Comparison of ENCODE assay signal across 34 mouse cellular contexts in the genomic region with DNA sequence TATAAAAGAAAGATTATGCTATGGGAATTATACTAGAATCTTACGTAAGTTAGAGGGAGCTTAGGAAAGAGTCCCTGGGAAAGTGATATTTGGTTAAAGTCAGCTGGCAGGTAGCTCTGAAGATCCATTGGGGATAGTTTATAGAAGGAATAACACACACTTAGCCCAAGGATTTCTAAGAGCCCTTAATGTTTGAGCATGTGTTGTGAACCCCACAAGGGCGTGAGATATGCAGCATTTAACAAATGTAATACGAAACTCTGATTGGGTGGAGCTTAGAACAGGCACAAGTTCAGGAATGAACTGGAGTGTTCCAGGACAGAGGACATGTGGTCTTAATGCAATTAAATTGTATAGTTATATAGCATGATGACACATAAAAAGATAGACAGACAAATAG.
"Had no signal": no experiment of that assay in that cellular context is flagged by ENCODE, and none has a peak within 500 bp of the region (broad histone marks: within the 10 kb centered on the region; RNA-seq: fewer than 3 reads in every experiment).

No protein-coding gene starts in this region.

- H3K4me3 ChIP-seq: heart, embryonic 10.5 days; heart, embryonic 12.5 days; heart, embryonic 13.5 days; heart, embryonic 15.5 days; hindbrain, embryonic 10.5 days; hindbrain, embryonic 13.5 days; hindbrain, embryonic 15.5 days; intestine, embryonic 15.5 days; kidney, embryonic 15.5 days; layer of hippocampus, adult 2 months; left cerebral cortex, adult 2 months had no signal

- H3K36me3 ChIP-seq: heart, embryonic 10.5 days; heart, embryonic 12.5 days; heart, embryonic 13.5 days; heart, embryonic 15.5 days; hindbrain, embryonic 10.5 days; hindbrain, embryonic 13.5 days; hindbrain, embryonic 15.5 days; intestine, embryonic 15.5 days; kidney, embryonic 15.5 days had no signal

- ATAC-seq: hindbrain, embryonic 16.5 days; hindbrain, postnatal 0 days; inflammation-experienced regulatory T-cells, adult 6 months; intestine, embryonic 15.5 days; intestine, embryonic 16.5 days; intestine, postnatal 0 days had no signal

- DNase-seq: heart, postnatal 10 days; heart, postnatal 14 days; heart, postnatal 36 days; heart, postnatal 4 days; kidney, adult 11 months; kidney, adult 18-20 months; kidney, adult 2 months; kidney, adult 8-10 months; kidney, adult 9 months; kidney, postnatal 10 days; kidney, postnatal 14 days; kidney, postnatal 25 days; kidney, postnatal 36 days; kidney, postnatal 4 days; layer of hippocampus, adult 9-11 months; layer of hippocampus, postnatal 36 days had no signal

- H3K9me3 ChIP-seq: heart, embryonic 10.5 days; heart, embryonic 12.5 days; heart, embryonic 13.5 days; heart, embryonic 15.5 days; hindbrain, embryonic 10.5 days; hindbrain, embryonic 13.5 days; hindbrain, embryonic 15.5 days; intestine, embryonic 15.5 days; kidney, embryonic 15.5 days had no signal

- H3K9ac ChIP-seq: heart, embryonic 12.5 days; heart, embryonic 13.5 days; heart, embryonic 15.5 days; hindbrain, embryonic 13.5 days; hindbrain, embryonic 15.5 days; intestine, embryonic 15.5 days; kidney, embryonic 15.5 days had no signal

- H3K27ac ChIP-seq: heart, embryonic 10.5 days; heart, embryonic 13.5 days; heart, embryonic 15.5 days; hindbrain, embryonic 10.5 days; hindbrain, embryonic 13.5 days; hindbrain, embryonic 15.5 days; hindbrain, postnatal 0 days; intestine, embryonic 15.5 days; kidney, embryonic 15.5 days; kidney, postnatal 0 days; layer of hippocampus, adult 2 months; left cerebral cortex, adult 2 months had no signal

- H3K27me3 ChIP-seq: heart, embryonic 12.5 days; heart, embryonic 13.5 days; heart, embryonic 15.5 days; hindbrain, embryonic 13.5 days; hindbrain, embryonic 15.5 days; intestine, embryonic 15.5 days; kidney, embryonic 15.5 days had no signal

- H3K4me2 ChIP-seq: heart, embryonic 11.5 days; heart, embryonic 12.5 days; heart, embryonic 13.5 days; heart, embryonic 15.5 days; hindbrain, embryonic 13.5 days; hindbrain, embryonic 15.5 days; intestine, embryonic 15.5 days; kidney, embryonic 15.5 days had no signal

- H3K4me1 ChIP-seq: heart, embryonic 10.5 days; heart, embryonic 12.5 days; heart, embryonic 15.5 days; hindbrain, embryonic 13.5 days; hindbrain, embryonic 15.5 days; intestine, embryonic 15.5 days; kidney, embryonic 15.5 days had no signal
